Mouse (Mus musculus) E14TG2a.4 (cell line): Measurements from ENCODE around the gene Dvl1.

Experiments
- CTCF ChIP-seq: conservative IDR thresholded peaks from 2 replicates; pipeline ENCODE4 v1.5.1; 2014; ENCODE audit warnings: low read length
- NANOG ChIP-seq: IDR thresholded peaks from 2 replicates; pipeline ENCODE4 v1.6.1; 2014; ENCODE audit warnings: borderline replicate concordance, low read length, mixed read lengths

GRCm38 (mm10) chr4:155841003-155841454, 6.2 kb upstream of the Dvl1 start:
- TF ChIP-seq CTCF (no peak), NANOG (no peak)
